Mouse (Mus musculus): ENCODE results near the gene Ablim1. TPM values are rescaled to one million over a fixed set of nuclear protein-coding genes. Genes with fewer than 3 reads are reported as not detected.
"Not testable (repeated sequence)": the region's sequence is repeated elsewhere in the genome, so short reads cannot be mapped to it uniquely, and the experiment has no call there.

Gene Ablim1
- polyA plus RNA-seq, 1 experiment from 2014 or later = 58.7 TPM

DNA sequence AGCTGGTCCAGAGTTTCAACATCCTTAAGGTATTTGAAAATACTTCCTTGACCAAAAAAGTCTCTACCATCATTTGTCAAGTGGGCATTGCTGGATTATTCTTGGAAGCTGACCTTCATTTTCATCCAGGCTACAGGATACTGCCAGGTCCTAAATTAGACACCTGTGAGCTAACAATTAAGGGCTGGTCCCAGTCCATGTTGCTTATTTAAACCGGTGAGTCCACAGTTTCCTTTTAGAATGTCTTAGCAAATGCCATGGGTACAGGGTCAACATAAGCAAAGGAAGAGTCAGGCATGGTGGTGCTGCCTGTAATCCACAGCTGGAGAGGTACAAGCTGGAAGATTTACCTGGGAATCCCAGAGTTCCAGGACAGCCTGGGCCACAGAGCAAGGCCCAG, 173.8 kb downstream of the Ablim1 start:
- H3K4me1 ChIP-seq = no peaks in the 10 kb centered on the region
- H3K9me3 ChIP-seq (replicated peaks) = no peaks in the 10 kb centered on the region
- no peak overlapping the region for H3K9ac ChIP-seq (replicated peaks)
- H3K36me3 ChIP-seq = no peaks in the 10 kb centered on the region
- 83% methylated on average over 1 of the region's 1 CpGs for WGBS
- no peak overlapping the region for H3K4me3 ChIP-seq (replicated peaks)
- no peak overlapping the region for H3K4me2 ChIP-seq
- ATAC-seq (ENCODE audit: low FRiP score) = no peak
- no peaks in the 10 kb centered on the region for H3K27me3 ChIP-seq (replicated peaks)
- no peak overlapping the region for H3K27ac ChIP-seq (replicated peaks)

DNA sequence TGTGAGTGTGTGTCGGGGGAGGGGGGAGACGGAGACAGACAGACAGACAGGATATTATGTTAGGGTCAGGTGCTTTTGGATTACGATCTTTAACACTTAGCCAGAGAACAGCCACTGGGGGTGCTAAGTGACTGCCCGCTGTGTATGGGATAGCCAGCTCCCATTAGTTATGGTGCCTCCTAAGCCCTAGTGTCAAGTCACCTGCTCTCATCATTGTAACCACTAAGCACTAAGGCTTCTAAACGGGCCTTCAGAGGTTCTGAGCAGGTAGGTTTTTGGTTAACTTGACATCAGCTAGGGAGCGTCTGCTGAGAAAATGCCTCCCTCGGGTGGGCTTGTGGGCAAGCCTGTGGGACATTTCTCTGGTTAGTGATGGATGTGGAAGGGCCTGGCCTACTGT, 174.6 kb downstream of the Ablim1 start:
- no peak overlapping the region for H3K4me3 ChIP-seq (replicated peaks)
- no peak overlapping the region for H3K4me2 ChIP-seq
- H3K9me3 ChIP-seq (replicated peaks) = no peaks in the 10 kb centered on the region
- peaks cover 1% of the 10 kb centered on the region for H3K4me1 ChIP-seq
- no peaks in the 10 kb centered on the region for H3K27me3 ChIP-seq (replicated peaks)
- H3K9ac ChIP-seq (replicated peaks) = no peak overlapping the region
- no peaks in the 10 kb centered on the region for H3K36me3 ChIP-seq
- no peak for ATAC-seq (ENCODE audit: low FRiP score)
- WGBS = 70% methylated on average over 6 of the region's 7 CpGs
- H3K27ac ChIP-seq (replicated peaks) = no peak overlapping the region

DNA sequence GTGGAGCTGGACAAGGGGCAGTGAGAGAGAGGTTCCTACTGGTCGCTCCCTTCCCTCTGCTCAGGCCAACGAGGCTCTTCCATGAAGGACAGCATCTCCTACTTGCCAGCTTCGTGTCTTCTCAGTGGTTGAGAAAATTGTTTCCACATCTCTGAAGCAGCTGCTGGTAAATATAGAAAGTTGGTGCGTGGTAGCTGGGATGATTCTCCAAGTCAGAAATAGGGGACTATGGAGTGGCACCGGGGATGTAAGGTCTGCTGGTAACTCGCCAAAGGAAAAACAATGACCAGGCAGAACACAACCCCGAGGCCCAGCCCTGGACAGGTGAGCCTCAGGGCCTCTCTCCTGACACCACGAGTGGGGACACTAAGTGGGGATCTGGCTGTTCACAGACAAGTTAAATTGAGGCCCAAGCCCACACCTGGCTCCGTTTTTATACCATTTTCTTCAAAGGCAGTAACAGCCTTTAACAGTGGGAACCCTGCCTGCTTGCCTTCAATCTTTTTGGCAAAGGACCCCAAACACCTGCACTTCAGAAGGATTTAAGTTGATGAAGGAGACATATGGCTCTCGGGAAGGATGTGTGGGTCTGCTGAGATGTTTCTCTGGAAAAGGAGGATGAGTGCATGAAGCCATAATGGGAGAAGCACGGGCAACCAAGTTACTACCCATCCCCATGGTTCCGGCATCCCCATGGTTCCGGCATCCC, 175.7 kb downstream of the Ablim1 start:
- H3K9ac ChIP-seq (replicated peaks) = no peak overlapping the region
- no peaks in the 10 kb centered on the region for H3K9me3 ChIP-seq (replicated peaks)
- no peak for ATAC-seq (ENCODE audit: low FRiP score)
- H3K4me2 ChIP-seq = no peak overlapping the region
- H3K27ac ChIP-seq (replicated peaks) = no peak overlapping the region
- peaks cover 11% of the 10 kb centered on the region for H3K4me1 ChIP-seq
- H3K27me3 ChIP-seq (replicated peaks) = no peaks in the 10 kb centered on the region
- H3K4me3 ChIP-seq (replicated peaks) = no peak overlapping the region
- no peaks in the 10 kb centered on the region for H3K36me3 ChIP-seq
- WGBS = 80% methylated on average over 13 of the region's 13 CpGs

DNA sequence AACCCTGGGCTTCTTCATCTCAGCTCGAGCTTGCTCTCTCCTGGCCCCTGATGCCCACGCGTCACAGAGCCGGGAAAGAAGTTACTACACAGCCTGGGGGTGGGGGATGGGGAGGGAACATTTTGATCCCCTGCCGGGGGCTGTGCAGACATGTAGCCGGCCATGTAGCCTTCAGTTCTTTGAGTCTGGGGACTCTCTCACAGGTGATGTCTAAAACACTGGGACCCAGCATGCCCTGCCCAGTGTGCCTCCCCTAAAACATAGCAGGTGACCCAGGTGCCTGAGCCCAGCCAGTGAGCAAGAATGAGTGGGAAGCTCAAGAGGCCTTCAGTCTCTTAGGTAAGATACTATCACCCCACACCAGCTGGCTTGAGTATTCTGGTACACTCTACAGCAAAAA, 176.2 kb downstream of the Ablim1 start:
- no peak for ATAC-seq (ENCODE audit: low FRiP score)
- WGBS = 62% methylated on average over 6 of the region's 6 CpGs

GRCm38 (mm10) chr19:57138045-57138444, 176.7 kb downstream of the Ablim1 start:
- Histone ChIP-seq H3K36me3 (no peaks in the 10 kb centered on the region), H3K27ac (replicated peaks) (no peak overlapping the region), H3K27me3 (replicated peaks) (no peaks in the 10 kb centered on the region), H3K4me1 (peaks cover 17% of the 10 kb centered on the region), H3K9ac (replicated peaks) (no peak overlapping the region), H3K9me3 (replicated peaks) (no peaks in the 10 kb centered on the region), H3K4me3 (replicated peaks) (no peak overlapping the region), H3K4me2 (no peak overlapping the region)
- no peak for ATAC-seq (ENCODE audit: low FRiP score)

More for the DNA sequence above, 176.2 kb downstream of the Ablim1 start:
- Histone ChIP-seq H3K4me1 (peaks cover 17% of the 10 kb centered on the region), H3K4me2 (no peak overlapping the region), H3K9me3 (replicated peaks) (no peaks in the 10 kb centered on the region), H3K27ac (replicated peaks) (no peak overlapping the region), H3K4me3 (replicated peaks) (no peak overlapping the region), H3K27me3 (replicated peaks) (no peaks in the 10 kb centered on the region), H3K36me3 (no peaks in the 10 kb centered on the region), H3K9ac (replicated peaks) (no peak overlapping the region)

- H3K27ac ChIP-seq (replicated peaks) = no peak overlapping the region
- no peak for ATAC-seq (ENCODE audit: low FRiP score)
These were observed 178.5 kb downstream of the Ablim1 start for GRCm38 (mm10) chr19:57136228-57136627.

DNA sequence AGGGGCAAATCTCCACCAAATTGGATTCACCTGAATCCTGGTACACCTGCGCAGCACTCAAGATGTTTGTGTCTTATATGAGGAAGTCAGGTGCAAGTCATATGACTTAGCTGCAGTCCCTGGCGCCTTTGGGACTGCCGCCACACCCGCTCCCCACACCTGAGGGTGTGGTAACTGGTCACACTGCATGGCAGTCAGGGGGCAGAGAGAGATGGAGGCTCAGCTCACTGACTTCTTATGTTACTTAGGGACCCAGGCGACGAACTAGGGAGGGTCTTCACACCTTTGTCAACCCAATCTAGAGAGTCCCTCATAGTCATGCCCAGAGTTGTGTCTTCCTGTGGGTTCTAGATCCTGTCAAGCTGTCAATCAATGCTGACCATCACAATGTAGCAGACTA, 179.1 kb downstream of the Ablim1 start:
- not testable (repeated sequence) for ATAC-seq (ENCODE audit: low FRiP score); H3K36me3 ChIP-seq; H3K9me3 ChIP-seq (replicated peaks); H3K9ac ChIP-seq (replicated peaks); H3K4me2 ChIP-seq; H3K27ac ChIP-seq (replicated peaks); H3K27me3 ChIP-seq (replicated peaks); H3K4me3 ChIP-seq (replicated peaks)
- 96% methylated on average over 6 of the region's 6 CpGs for WGBS
- H3K4me1 ChIP-seq = peaks cover 17% of the 10 kb centered on the region

More at GRCm38 (mm10) chr19:57136228-57136627, 178.5 kb downstream of the Ablim1 start:
- Histone ChIP-seq H3K9me3 (replicated peaks) (no peaks in the 10 kb centered on the region), H3K36me3 (no peaks in the 10 kb centered on the region), H3K9ac (replicated peaks) (no peak overlapping the region), H3K27me3 (replicated peaks) (no peaks in the 10 kb centered on the region), H3K4me1 (peaks cover 17% of the 10 kb centered on the region), H3K4me2 (no peak overlapping the region), H3K4me3 (replicated peaks) (no peak overlapping the region)
- 50% methylated on average over 7 of the region's 7 CpGs for WGBS

GRCm38 (mm10) chr19:57134654-57135348, 179.9 kb downstream of the Ablim1 start:
- Histone ChIP-seq H3K4me1 (peaks cover 17% of the 10 kb centered on the region), H3K27me3 (replicated peaks) (no peaks in the 10 kb centered on the region), H3K36me3 (no peaks in the 10 kb centered on the region), H3K9ac (replicated peaks) (0 out of 2 replicates have a peak overlapping the region, but pooled peaks have one; percentile 26), H3K9me3 (replicated peaks) (no peaks in the 10 kb centered on the region), H3K27ac (replicated peaks) (peak overlapping the region; percentile 3; the same call in 1 of the 2 replicates), H3K4me3 (replicated peaks) (no peak overlapping the region), H3K4me2 (peak overlapping the region; percentile 43)
- no peak for ATAC-seq (ENCODE audit: low FRiP score)
- WGBS = 31% methylated on average over 20 of the region's 20 CpGs

DNA sequence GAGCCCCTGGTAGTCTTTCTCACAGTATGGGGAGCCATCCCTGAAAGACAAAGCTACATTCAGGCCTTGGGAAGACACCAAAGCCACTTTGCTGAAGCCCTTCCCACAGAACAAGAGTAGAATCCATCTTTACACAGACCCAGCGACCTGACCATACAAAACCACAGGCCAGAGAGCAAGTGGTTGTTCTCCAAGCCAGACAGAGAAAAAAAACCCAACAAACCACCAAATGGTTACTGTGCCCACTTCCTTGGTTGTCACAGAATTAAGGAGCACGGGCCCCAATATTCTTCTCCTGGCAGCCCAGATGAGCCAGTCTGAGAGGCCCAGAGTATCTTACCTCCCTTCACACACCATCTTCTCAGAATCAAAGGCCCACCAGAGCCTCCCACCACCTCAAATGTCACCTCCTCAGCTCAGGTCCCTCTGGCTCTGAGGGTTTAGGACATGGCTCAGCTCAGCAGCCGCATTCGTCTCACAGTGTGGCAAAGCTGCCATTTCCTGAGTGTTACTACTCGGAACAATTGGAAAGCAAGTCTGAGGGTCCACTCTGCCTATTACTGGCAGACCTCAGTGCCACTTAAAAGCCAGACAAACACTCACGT, 181.7 kb downstream of the Ablim1 start:
- WGBS = 88% methylated on average over 6 of the region's 6 CpGs
- H3K27me3 ChIP-seq (replicated peaks) = no peaks in the 10 kb centered on the region
- H3K4me2 ChIP-seq = no peak overlapping the region
- ATAC-seq (ENCODE audit: low FRiP score) = no peak
- H3K4me1 ChIP-seq = peaks cover 17% of the 10 kb centered on the region
- no peak overlapping the region for H3K4me3 ChIP-seq (replicated peaks)
- no peaks in the 10 kb centered on the region for H3K36me3 ChIP-seq
- H3K9me3 ChIP-seq (replicated peaks) = no peaks in the 10 kb centered on the region
- no peak overlapping the region for H3K27ac ChIP-seq (replicated peaks)
- no peak overlapping the region for H3K9ac ChIP-seq (replicated peaks)

DNA sequence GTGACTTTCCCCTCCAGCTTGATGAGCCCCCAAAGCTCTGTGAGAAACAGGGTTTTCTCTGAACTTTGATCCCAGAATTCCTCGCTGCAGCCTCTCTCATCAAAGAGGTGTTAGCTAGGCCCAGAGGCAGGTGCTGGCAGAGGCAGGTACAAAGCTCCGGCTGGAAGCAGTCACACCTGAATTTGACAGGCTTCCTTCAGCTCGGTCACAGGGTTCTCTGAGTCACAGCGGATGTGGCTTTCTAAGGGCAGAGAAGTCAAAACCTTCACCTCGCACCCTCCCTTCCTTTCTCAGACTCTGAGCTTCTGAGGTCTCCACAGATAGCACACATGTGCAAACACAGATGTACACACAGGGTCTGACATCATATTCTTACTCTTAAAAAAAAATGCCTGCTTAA, 182.4 kb downstream of the Ablim1 start:
- no peak overlapping the region for H3K4me2 ChIP-seq
- H3K4me1 ChIP-seq = peaks cover 17% of the 10 kb centered on the region
- H3K4me3 ChIP-seq (replicated peaks) = no peak overlapping the region
- no peaks in the 10 kb centered on the region for H3K9me3 ChIP-seq (replicated peaks)
- no peak overlapping the region for H3K9ac ChIP-seq (replicated peaks)
- H3K36me3 ChIP-seq = no peaks in the 10 kb centered on the region
- ATAC-seq (ENCODE audit: low FRiP score) = no peak
- 92% methylated on average over 5 of the region's 5 CpGs for WGBS
- no peak overlapping the region for H3K27ac ChIP-seq (replicated peaks)
- no peaks in the 10 kb centered on the region for H3K27me3 ChIP-seq (replicated peaks)

GRCm38 (mm10) chr19:57131366-57131765, 183.4 kb downstream of the Ablim1 start:
- Histone ChIP-seq H3K4me1 (peaks cover 17% of the 10 kb centered on the region), H3K4me2 (no peak overlapping the region), H3K36me3 (no peaks in the 10 kb centered on the region), H3K9me3 (replicated peaks) (no peaks in the 10 kb centered on the region), H3K4me3 (replicated peaks) (no peak overlapping the region), H3K9ac (replicated peaks) (no peak overlapping the region), H3K27me3 (replicated peaks) (no peaks in the 10 kb centered on the region), H3K27ac (replicated peaks) (no peak overlapping the region)
- 82% methylated on average over 4 of the region's 4 CpGs for WGBS
- no peak for ATAC-seq (ENCODE audit: low FRiP score)

DNA sequence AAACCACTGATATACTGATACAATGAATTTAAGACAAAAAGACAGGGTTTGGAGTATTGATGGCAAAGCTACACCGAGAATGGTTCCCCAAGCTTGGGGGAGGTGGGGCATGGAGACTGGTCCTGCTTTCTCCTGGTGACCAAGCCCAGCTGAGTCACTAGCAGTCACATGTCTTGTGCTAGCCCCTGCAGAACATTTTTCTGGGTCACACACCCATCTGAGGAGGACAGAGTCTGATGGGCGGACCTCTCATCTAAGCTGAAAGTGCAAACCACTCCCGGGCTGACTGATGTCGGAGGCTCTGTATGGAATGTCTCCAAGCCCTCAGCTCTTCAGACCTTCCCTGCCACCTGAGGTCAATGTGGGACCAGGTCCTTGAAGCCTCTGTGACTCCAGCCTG, 184.1 kb downstream of the Ablim1 start:
- peaks cover 17% of the 10 kb centered on the region for H3K4me1 ChIP-seq
- 89% methylated on average over 4 of the region's 4 CpGs for WGBS

More for the DNA sequence above, 184.1 kb downstream of the Ablim1 start:
- Histone ChIP-seq H3K4me3 (replicated peaks) (no peak overlapping the region), H3K9me3 (replicated peaks) (no peaks in the 10 kb centered on the region), H3K36me3 (no peaks in the 10 kb centered on the region), H3K27ac (replicated peaks) (no peak overlapping the region), H3K9ac (replicated peaks) (no peak overlapping the region), H3K4me2 (no peak overlapping the region), H3K27me3 (replicated peaks) (no peaks in the 10 kb centered on the region)
- ATAC-seq (ENCODE audit: low FRiP score) = no peak
